Mouse (Mus musculus) layer of hippocampus, adult 9-11 months (tissue): Measurements from ENCODE around the gene 4933411K16Rik.

Source experiments
- DNase-seq: peaks from one replicate; pipeline ENCODE4 v3.0.0; 2022

Gene 4933411K16Rik

DNA sequence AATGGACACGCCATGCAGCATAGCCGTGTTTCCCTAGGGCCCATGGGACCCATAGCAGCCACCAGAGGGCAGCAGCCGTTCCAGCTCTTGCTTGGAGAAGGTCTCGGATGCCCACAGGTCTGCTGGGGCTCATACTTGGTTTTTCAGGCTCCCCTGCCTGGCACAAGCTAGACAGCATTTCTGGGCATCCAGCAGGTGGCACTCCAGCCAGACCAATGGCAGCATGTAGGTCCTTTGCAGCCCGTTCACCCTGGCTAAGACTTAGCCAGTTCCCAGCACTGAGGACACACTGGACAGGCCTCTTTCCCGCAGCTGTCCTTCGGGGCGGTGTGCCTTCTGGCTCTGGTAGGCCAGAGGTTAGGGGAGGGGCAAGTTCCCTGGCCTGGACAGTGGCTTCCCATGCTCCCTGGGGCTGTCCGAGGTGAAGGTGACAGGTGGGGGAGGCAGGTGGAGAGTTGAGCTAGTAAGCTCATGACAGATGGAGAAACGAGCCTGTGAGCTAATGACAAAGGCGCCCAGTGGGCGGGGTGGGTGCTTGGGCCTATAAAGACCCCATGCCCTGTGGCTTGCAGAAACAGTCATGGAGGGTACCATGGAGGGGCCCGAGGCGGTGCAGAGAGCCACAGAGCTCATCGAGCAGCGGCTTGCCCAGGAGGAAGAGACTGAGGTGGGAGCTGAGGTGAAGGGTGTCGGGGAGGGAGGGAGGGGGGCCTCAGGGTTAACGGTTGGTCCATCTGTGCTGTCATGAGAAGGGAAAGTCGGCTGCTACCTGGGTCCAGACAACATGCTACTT lies 16.4 kb upstream of the 4933411K16Rik start, which contains the start of gene Ankrd2:
Gene Ankrd2 (plus strand): TSS at position 545 of the 793 bp plus-strand sequence.
- peak; percentile 84 for DNase-seq

DNA sequence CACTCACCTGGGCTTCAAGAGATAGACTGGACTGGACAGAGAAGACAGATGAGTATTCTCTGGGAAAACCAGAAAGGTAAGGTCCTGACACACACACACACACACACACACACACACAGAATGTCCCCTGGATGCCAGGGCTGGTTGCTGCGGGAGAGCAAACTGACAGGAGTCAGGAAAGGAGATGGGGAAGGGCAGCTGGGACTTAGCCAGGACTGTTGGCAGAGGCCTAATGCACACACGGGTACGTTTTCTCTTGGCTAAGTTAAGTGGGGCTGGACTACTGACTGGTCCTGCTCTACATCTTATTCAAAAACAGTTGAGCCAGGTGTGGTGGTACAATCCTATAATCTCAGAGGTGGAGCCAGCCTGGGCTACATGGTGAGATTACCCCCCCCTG lies 15.7 kb upstream of the 4933411K16Rik start:
- no peak for DNase-seq

GRCm38 (mm10) chr19:42037167-42037702 lies 14.8 kb upstream of the 4933411K16Rik start:
- no peak for DNase-seq

GRCm38 (mm10) chr19:42038310-42038709 lies 13.7 kb upstream of the 4933411K16Rik start:
- no peak for DNase-seq

DNA sequence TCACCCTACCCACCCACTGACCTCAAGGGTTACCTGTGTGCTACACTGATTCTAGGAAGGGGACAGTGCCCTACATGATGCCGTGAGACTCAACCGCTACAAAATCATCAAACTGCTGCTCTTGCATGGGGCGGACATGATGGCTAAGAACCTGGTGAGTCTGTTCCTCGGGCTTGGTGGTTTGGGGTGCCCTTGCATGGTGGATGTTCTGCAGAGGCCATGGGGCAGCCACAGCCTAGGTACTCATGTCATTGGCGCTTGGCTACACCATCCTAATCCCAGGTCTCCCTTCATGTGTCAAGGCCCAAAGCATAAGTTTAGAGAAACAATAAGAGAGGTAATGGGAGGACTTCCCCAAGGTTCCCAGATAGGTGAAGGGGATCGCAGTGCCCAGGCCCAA lies 8.1 kb upstream of the 4933411K16Rik start:
- DNase-seq: no peak

- peak; percentile 71 for DNase-seq
These were observed 6.6 kb upstream of the 4933411K16Rik start, which contains the start of gene Hoga1 for GRCm38 (mm10) chr19:42045269-42046102. TSS of gene Hoga1 (plus strand) at chr19:42045610.

GRCm38 (mm10) chr19:42050251-42050650 lies 1.8 kb upstream of the 4933411K16Rik start:
- no peak for DNase-seq

DNA sequence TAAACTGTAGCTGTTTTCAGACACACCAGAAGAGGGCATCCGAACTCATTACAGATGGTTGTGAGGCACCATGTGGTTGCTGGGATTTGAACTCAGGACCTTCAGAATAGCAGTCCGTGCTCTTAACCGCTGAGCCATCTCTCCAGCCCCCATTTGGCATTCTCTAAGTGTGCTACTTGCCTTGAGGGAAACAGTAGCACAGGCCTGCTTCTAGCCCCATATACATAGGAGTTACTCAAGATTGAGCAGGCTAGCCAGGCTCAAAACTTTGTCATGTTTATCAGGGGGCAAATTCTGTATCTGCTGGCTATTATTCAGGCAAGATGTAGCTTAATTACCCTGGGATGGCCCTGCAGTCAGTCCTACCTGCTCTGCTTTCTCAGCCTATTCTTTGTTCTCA lies 697 bp upstream of the 4933411K16Rik start:
- no peak for DNase-seq

GRCm38 (mm10) chr19:42054255-42054654 lies 2.2 kb downstream of the 4933411K16Rik start:
- DNase-seq: no peak

GRCm38 (mm10) chr19:42055881-42056280 lies 3.8 kb downstream of the 4933411K16Rik start:
- no peak for DNase-seq

DNA sequence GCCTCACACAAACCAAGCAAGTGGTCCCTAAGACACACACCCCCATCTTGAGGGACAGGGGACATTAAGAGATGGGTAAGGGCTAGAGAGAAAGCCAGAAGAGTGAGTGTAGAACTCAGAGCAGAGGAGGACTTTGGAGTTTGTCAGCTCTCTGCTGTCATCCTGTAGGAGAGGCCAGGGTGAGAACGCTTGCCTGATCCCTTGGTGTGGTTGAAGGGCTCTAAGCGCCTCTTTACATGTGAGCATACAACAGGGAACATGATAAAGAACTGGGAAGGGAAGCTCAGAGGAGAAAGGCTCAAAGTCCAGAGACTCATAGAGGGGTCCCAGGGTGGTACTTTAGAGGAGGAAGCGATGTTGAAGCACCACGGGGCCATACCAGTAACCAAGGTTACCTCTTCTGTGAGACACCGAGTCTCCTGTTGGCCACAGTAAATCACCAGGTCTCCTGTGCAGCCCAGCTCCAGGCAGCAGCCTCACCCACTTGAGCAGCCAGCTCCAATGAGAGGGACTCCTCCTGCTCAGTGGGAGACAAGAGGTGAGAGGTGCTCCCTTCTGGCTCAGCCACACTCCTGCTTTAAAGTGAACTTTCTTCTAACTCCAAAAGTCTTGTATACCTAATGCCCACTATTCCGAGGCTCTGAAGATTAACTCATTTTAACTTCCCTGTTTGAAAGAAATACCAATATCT lies 4.8 kb downstream of the 4933411K16Rik start:
- DNase-seq: no peak

DNA sequence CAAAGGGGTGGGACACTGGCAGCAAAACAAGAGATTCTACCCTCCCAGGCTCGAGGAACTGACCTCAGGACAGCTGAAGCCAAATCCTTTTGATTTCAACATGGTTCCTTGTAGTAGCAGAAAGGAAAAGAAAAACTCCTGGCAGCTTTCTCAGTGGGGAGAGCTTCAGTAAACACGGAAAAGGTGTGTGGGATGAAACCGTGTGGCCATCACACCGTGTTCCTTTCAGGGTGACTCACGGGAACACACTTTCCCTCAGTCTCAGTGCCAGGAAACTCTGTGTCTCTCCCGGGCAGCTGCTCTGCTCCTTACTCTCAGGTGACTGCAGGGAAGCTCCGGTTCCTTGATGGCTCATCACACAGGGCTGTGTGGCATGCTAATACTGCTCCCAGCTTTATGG lies 6.4 kb downstream of the 4933411K16Rik start:
- no peak for DNase-seq

- DNase-seq: no peak
These were observed 9.4 kb downstream of the 4933411K16Rik start for GRCm38 (mm10) chr19:42061443-42061842.

DNA sequence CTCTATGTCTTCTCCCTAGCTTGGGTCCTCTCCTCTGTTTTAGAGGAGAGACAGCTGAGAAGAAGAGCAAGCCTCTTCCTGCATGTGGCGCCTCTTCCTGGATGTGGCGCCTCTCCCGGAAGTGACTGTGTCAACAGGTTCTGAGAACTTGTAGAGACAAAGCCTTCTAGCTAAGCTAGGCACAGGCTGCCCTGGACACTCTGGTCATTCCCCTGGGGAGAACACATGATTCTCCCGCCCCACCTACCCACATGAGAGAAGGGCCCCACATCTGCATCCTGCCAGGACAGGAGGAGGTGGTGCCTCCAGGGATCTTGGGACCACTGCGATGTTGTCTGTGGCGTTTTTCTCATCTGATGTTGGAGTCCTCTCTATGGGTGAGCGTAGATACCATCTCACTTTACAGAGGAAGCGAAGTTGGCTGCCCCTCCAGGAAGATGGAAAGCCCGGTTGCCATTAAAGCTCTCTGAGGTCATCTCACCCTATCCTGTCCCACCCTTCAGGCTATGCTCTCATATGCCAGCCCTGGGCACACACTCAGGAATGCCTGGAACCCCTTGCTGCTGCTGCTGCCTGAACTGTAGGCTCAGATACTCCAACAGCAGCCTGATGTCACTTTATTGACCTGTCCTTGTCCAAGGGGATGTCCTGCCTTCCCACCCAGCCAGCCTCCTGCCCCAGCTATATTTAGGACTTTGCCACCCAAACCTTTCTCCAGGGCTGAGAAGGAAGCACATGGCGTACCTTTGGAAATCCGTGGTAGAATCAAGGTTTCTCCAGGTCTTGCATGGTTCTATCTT lies 16.6 kb downstream of the 4933411K16Rik start:
- DNase-seq: no peak

- DNase-seq: no peak
These were observed 17.1 kb downstream of the 4933411K16Rik start for GRCm38 (mm10) chr19:42069241-42069525.

DNA sequence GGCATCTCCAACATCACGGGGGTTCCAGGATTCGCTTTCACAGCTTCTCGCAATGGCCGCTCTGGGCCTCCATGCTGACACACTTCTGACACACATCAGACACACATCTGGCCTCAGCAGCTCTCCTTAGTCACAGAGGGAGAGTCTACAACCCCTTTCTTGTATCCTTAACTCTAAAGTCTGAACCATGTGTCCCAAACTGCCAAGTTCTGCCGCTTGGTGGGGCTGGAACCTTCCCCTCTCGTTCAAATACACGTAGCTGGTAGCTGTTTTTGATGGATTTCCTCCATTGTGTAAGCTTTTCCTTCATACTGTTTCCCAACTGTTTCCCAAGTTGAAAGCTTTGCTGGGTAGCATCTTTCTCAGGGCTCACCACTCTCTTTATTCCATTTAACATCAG lies 19.2 kb downstream of the 4933411K16Rik start:
- no peak for DNase-seq

DNA sequence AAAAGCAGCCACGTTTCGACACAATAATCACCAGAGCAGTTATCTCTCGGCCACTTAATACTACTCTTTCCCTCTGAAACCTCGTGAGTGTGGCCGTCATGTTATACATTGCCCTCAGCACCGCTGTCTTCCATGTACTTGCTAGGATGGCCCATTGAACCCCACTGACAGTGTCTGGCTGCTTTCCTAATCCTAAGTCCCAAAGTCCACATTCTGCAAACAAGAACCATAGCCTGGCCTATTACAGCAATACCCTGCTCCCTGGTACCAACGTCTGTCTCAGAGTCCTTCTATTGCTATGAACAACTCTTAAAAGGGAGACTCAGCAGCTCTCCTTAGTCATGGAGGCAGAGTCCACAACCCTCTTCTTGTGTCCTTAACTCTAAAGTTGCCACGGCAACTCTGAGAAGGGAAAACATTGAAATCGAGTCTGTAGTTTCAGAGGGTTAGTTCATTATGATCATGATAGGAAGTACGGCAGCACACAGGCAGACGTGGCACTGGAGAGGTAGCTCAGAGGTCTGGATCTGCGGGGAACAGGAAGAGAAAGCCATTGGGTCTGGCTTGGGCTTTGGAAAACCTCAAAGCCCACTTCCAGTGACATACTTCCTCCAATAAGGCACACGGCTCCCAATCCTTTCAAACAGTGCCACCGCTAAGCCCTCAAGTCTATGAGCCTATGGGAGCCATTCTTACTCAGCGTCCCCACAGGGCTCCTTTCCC lies 20.0 kb downstream of the 4933411K16Rik start:
- no peak for DNase-seq

DNA sequence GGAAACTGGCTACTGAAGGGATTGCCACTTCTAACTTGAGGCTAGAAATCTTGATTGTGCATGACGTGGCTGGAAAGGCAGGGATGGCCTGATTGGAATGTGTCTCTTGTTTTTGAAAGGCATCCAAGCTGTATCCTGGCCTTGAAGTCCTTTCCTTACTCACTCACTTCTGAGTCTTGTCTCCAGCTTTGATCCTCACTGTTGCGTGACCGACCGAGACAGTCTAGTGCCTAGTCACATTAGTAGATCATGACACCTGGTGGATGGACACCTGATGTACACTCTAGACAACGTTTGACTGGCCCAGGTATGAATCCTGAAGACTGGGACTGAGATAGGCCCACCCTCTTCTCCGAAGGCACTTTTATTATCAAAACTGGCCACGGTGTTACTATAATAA lies 20.8 kb downstream of the 4933411K16Rik start:
- no peak for DNase-seq

GRCm38 (mm10) chr19:42075051-42075450 lies 23.0 kb downstream of the 4933411K16Rik start:
- DNase-seq: no peak

GRCm38 (mm10) chr19:42075992-42076391 lies 23.9 kb downstream of the 4933411K16Rik start:
- no peak for DNase-seq

DNA sequence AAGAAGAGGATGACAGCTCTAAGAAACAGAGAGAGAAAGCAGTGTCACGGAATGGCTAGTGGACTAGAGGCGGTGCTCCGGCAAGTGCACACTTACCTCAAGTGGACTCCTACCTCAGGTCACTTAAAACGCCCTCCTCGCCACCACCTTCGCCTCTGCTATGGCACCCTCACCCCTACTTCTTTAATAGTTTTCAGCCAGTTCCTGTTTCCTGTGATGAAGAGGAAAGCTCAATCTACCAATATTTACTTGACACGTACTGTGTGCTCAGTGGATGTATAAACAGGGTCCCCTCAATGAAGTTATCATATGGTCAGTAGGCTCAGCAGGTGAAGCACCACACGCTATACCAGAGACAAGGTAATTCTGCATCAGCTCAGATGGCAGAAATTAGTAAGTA lies 26.5 kb downstream of the 4933411K16Rik start:
- DNase-seq: no peak

DNA sequence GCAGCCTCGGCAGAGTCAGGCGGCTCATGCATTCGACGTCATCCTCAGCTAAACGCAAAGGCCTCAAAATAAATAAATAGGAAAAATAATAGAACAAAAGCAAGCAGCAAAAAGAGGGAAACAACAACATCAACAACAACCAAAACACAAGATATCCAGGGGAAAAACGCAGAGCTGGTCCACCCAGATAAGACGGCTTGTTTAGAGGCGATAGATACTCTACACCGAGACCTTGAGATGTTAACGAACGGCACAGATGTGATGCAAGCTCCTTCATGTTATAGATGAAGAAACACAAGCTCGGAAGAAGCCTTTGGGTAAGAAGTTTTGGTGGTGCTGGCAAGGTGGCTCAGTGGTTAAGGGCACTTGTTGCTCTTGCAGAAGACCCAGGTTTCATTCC lies 27.0 kb downstream of the 4933411K16Rik start:
- DNase-seq: no peak
